Mouse (Mus musculus) T-helper 17 cell (primary cell): ENCODE measurements around the gene Fam241a.

Experiments used
- in situ Hi-C, 2 experiments: fragments of 300-600 bp; cut with MboI, MseI; formaldehyde crosslinking; loops; 1 replicate in 1 of 2; 2 replicates in 1 of 2; pipeline ENCODE4 v1.15.1; 2025; ENCODE audit warnings: high pct_unique_total_duplicates in 2 of 2

Gene Fam241a

DNA sequence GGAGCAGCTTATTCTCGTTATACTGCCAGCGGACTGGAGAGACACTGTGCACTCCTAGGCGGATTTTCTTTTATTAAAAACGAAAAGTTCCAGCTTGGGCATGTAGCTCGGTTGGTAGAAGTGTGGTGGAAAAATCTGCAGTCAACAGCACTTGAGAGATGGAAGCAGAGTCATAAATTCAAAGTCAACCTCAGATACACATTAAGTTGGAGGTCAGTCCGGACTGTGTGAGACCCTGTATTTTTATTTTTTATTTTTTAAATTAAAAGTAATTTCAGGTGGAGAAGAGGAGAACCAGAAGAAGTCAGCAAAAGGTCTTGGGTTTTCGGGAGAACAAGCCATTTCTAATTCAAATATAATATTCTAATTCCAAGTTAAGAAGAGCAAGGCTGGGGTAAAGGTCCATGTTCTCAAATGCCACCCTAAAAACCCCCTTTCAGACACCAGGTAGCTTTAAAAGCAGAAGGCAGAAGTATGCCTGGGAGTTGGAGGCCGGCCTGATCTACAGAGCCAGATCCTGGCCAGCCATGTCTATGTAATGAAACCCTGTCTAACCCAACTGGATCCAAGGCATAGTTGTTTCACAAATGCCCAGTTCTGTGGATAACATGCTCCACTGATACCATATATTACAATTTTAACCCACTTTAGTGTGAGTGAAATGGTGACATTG, 58.0 kb downstream of the Fam241a start:
- in situ Hi-C loops: loop anchor here in 1 of 2 experiments (25.0 kb wide), 1 partner anchor 1374 kb away; no protein-coding TSS in a partner anchor

DNA sequence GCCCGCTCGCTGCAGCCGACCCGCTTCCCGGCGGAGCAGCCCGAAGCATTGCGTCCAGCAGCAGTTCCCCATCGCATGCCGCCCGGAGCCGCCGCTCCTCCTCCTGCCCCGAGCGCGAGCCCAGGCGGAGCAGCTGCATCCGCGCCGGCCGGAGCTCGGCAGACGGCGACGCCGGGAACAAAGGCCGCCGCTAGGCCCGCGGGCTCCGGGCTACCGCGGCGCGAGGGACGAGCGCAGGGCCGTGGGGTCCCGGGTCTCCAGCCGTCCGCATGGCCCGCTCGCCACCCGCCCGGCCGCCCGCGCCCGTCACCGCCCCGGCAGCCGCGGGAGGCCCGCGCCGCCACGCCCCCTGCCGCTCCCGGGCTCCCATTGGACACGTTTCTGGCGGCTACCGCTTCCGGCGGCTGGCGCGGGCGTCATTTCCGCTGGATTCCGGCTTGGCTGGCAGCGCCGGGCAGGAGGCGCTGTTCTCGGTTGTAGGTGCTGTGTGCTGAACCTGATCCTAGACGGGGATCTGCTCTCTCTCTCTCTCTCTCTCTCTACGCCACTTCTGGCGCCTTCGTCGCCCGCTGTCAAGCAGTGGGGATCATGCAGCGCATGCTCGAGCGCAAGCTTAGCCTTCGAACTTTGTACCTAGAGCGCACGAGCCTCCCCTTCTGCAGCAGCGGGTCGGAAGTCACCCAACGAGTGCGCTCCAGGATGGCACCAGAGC, 58.8 kb downstream of the Fam241a start, which contains the start of gene Ap1ar:
Ap1ar (minus strand) TSS at position 370 of the 712 bp plus-strand sequence.
- in situ Hi-C loops: loop anchor here in 1 of 2 experiments (25.0 kb wide), 1 partner anchor 1375 kb away; no protein-coding TSS in a partner anchor

DNA sequence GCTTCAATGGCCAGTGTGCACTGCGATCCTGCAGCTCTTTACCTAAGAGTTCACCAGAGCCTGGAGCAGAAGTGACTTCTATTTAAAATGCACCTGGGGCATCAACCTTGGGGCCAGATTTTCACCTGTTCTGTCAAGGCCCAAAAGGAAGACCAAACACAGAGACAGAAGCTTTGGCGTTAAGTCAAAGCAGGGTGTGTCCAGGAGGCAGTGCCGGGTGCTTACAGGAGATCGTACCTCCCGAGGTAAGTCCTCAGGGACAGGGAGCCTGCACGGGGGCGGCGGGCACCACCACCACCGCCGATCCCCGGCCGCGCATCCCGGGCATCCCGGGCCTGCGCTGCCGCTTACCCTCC, 59.3 kb downstream of the Fam241a start:
- in situ Hi-C loops: loop anchor here in 1 of 2 experiments (25.0 kb wide), 1 partner anchor 1376 kb away; no protein-coding TSS in a partner anchor

DNA sequence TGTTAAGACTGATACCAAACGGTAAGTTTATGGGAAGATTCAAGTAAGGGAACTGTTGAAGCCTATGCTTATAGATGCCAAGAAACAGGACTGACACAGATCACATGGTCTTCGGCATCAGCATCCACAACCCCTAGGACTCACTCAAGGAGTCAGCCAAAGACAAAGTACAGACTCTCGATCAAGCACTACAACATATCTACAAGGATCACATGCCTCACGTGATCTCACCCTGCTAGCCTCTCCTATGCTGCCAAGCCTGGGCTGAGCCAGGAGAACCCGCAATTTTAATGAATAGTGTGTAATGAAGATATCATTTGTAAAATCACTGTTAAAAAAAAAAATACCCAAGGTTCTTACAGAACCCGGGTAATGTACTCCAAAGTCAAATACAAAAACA, 60.5 kb downstream of the Fam241a start:
- in situ Hi-C loops: loop anchor here in 1 of 2 experiments (25.0 kb wide), 1 partner anchor 1377 kb away; no protein-coding TSS in a partner anchor

DNA sequence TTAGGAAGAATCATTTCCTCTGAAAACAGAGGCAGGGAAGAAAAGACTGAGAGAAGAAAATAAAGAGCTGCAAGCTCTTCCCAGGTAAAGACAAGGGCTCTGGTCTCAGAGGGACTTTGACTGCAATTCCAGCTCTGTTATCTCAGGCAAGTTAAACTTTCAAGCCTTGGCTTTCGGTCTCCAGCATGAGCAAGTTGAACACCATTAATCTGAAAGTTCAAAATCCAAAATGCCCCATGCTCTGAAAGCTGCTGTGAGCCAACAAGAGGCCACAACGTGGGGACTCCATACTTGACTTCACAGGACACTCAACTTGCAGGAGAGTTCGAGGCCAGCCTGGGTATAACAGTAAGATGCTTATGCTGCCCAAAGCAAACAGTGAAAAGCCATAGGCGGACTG, 62.1 kb downstream of the Fam241a start:
- in situ Hi-C loops: loop anchor here in 1 of 2 experiments (25.0 kb wide), 1 partner anchor 1378 kb away; no protein-coding TSS in a partner anchor

DNA sequence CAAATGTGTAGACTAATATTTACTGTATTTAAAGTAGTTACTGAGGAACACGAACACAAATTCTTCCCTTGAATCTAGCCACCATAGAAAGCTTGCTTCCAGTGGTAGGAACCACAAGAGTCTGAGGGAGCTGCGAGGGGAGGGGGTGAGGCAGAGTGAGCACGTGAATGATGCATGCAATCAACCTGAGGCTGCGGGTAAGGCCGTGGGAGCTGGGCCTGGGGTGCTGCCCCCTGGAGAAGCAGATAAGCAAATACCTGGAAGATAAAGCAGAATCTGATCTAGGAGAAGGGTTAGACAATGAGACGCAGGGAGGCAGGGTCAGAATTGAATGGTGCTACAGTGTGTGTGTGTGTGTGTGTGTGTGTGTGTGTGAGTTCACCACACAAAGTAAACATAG, 65.0 kb downstream of the Fam241a start:
- in situ Hi-C loops: loop anchor here in 1 of 2 experiments (25.0 kb wide), 1 partner anchor 1381 kb away; no protein-coding TSS in a partner anchor

DNA sequence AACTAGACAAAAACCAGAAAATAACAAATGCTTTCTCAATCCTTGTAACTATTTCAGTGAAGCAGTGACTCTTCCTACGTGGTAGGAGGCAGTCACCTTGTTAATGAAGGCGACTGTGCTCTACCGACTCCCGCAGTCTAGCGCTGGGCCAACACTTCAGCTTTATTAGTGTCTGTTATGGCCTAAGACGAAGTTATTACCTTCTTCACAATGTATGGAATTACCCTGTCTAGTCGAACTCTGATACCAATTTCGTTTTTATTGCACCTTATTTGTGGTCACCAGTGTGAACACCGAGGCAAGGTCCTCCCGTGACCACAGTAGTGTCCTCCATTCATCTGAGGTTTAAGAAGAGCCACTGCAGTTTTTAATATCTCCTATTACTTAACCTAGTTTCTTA, 65.9 kb downstream of the Fam241a start:
- in situ Hi-C loops: loop anchor here in 1 of 2 experiments (25.0 kb wide), 1 partner anchor 1382 kb away; no protein-coding TSS in a partner anchor

DNA sequence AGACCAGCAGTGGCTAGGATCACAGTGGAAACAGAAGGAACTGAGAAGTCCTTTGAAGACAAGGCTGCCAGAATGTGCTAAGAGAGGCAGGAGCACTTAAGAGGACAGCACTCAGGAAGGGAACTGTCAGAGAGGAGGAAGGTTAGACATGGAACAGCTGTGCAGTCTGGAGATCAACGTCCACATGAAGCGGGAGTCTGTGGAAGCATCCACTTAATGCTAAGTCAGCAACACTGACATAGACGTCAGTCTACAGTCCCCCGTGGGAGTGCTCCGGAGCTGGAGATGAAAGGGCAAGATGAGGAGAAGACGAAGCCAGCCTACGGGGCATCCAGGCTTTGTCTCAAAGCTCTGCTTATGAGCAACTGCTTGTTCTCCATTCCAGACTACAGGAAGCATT, 69.0 kb downstream of the Fam241a start:
- in situ Hi-C loops: loop anchor here in 1 of 2 experiments (25.0 kb wide), 1 partner anchor 1385 kb away; no protein-coding TSS in a partner anchor

DNA sequence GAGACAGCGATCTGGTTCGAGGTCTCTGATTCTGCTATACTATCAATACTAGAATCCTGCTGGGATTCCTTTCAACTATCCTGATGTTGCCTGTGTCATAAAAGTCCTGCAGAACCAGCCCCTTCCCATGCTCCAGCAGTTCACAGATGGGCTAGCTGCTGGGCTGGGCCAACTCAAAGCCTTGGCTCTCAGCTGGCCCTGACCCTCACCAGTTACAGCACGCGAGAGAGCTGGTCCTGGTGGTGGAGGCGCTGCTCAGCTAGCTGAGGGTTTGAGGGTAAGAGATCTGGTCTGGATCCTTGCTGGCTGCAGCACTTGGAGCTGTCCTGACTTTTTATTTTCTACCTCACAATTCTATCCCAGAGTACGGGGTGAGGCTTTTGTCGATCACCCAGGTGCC, 69.6 kb downstream of the Fam241a start:
- in situ Hi-C loops: loop anchor here in 1 of 2 experiments (25.0 kb wide), 1 partner anchor 1386 kb away; no protein-coding TSS in a partner anchor

DNA sequence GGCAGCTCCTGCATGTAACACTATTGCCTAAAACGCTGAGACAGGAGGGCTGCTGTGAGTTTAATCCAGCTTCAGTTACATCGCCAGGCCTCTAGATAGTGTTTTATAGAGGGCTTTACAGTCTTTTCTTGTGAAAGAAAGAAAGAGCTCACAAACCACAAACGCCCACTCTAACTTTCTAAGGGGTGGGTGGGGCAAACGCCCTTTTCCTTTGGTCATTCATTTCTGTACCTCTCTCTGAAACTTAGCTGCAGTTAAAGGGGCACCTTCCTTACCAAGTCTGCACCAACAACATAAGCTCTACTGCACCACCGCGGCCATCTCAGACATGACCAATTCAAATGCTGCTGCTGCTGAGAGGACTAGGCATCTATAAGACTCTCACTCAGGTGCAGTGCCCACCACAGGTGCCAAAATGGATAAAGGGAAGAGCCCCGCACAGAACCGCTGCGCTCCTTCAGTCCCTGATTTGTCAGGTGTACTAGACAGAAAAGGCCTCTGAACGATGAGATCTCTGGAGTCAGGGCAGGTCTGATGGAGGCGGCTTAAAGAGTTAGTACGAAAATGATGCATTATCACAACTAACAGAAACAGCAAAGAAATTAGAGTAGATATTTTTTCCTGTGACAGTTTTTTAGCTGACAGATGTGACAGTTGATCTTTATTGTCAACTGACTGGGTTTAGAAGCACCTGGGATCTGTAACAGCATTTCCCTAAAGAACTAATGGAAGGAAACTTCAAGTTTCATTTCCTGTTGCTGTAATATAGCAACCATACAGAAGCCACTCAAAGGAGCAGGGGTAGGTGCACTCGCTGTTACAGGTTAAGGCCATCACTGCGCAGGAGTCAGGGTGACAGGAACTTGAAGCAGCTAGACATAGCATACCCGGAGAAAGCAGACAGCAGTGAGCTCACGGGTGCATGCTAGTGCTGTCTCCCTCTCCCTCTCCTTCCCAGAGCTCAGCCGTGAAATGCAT, 71.9 kb downstream of the Fam241a start:
- in situ Hi-C loops: no loop called here

DNA sequence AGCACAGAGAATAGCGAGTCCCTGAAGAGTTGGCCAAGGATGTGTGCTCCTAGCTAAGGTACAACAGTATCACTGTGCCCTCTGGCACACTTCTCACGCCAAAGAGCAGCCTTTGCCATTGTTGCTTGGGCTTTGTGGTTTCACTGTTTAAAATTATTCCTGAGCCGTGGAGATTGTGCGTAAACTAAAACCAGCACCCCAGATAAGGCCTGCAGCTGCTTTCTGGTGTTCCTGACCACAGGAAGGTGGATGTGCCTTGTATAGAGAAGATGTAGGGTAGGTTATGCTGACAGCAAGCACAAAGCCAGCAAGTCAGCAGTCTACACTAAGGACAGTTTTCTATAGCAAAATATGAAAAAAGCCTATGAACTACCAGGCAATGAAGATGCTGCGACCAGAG, 74.9 kb downstream of the Fam241a start:
- in situ Hi-C loops: no loop called here

DNA sequence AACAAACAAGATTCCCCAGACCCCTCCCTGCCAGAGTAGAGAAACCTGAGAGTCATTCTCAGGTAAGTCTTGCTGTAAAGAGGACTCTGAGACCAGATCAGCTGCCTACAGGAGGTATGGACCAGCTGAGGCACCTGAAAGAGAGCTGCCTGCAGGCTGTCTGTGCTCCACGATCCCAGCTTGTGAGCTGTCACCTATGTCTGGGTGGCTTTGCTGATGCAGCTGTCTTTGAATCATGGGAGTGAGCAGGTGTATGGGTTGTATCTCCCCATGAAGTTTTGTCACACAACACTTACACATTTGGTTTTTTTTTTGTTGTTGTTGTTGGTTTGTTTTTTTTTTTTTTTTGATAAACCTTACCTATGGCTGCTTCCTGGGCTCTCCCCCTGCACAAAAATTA, 75.7 kb downstream of the Fam241a start:
- in situ Hi-C loops: no loop called here
